Mouse (Mus musculus): ENCODE results near the gene Ltb. TPM values are rescaled to one million over a fixed set of nuclear protein-coding genes. Genes with fewer than 3 reads are reported as not detected.

Ltb gene
- polyA plus RNA-seq, 1 experiment = 358 TPM

DNA sequence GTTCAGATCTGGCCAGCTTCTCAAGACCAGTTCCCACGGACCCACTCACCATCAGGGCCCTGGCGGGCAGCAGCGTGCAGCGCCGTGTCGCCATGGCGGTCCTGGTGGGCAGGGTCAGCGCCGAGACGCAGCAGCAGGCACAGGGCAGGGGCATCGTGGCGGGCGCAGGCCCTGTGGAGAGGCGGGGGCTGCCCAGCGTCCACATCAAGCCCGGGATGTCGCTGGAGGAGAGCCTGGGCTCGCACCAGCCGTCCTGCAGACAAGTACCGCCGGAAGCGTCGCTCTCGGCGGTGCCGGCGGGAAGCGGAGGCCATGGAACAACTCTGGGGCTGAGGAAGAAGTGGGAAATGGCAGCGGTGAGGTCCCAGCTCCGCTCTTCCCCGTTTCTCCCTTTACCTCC, 40.7 kb downstream of the Ltb start:
- Histone ChIP-seq H3K27me3 (ENCODE audit: control insufficient read depth, insufficient read depth, low read length) (no peaks in the 10 kb centered on the region), H3K4me1 (replicated peaks; ENCODE audit: control insufficient read depth, insufficient read depth, low read length) (peaks cover 31% of the 10 kb centered on the region), H3K27ac (ENCODE audit: control insufficient read depth, insufficient read depth, low read length) (peak overlapping the region; percentile 86), H3K36me3 (ENCODE audit: control insufficient read depth, insufficient read depth, low read length) (no peaks in the 10 kb centered on the region; the same call in 1 of the 2 replicates), H3K4me3 (ENCODE audit: control insufficient read depth, insufficient read depth, low read length) (peak overlapping the region; percentile 82)
- peak; percentile 59 for DNase-seq
- TF ChIP-seq CTCF (IDR thresholded peaks at IDR 0.05; ENCODE audit: borderline replicate concordance, control insufficient read depth, extremely low read depth, insufficient read depth, low read length, poor library complexity) (peak; percentile 35; the same call in 1 of the 2 replicates), POLR2A (IDR thresholded peaks at IDR 0.05; ENCODE audit: control insufficient read depth, extremely low read depth, insufficient read depth, low read length, poor library complexity) (no peak)
- 10% methylated on average over 31 of the region's 31 CpGs for WGBS

GRCm38 (mm10) chr17:35235614-35236389, 41.6 kb downstream of the Ltb start, which contains the start of gene Nfkbil1:
Nfkbil1 (minus strand) TSS chr17:35235792.
- peak; percentile 86 for DNase-seq
- Histone ChIP-seq H3K4me1 (replicated peaks; ENCODE audit: control insufficient read depth, insufficient read depth, low read length) (peaks cover 35% of the 10 kb centered on the region), H3K27ac (ENCODE audit: control insufficient read depth, insufficient read depth, low read length) (peak within 1 kb of the TSS; percentile 91), H3K27me3 (ENCODE audit: control insufficient read depth, insufficient read depth, low read length) (no peaks in the 10 kb centered on the region), H3K4me3 (ENCODE audit: control insufficient read depth, insufficient read depth, low read length) (peak within 1 kb of the TSS; percentile 82), H3K36me3 (ENCODE audit: control insufficient read depth, insufficient read depth, low read length) (no peaks in the 10 kb centered on the region)
- WGBS = under 1% methylated on average over 35 of the region's 35 CpGs
- TF ChIP-seq POLR2A (IDR thresholded peaks at IDR 0.05; ENCODE audit: control insufficient read depth, extremely low read depth, insufficient read depth, low read length, poor library complexity) = peak; percentile 90
- TF ChIP-seq CTCF (IDR thresholded peaks at IDR 0.05; ENCODE audit: borderline replicate concordance, control insufficient read depth, extremely low read depth, insufficient read depth, low read length, poor library complexity) = 0 out of 2 replicates have a peak, but pooled peaks have one; percentile 16

- no peaks in the 10 kb centered on the region for H3K36me3 ChIP-seq (ENCODE audit: control insufficient read depth, insufficient read depth, low read length)
- peaks cover 32% of the 10 kb centered on the region for H3K4me1 ChIP-seq (replicated peaks; ENCODE audit: control insufficient read depth, insufficient read depth, low read length)
- 3% methylated on average over 18 of the region's 18 CpGs for WGBS
- peak; percentile 100 for DNase-seq
- H3K4me3 ChIP-seq (ENCODE audit: control insufficient read depth, insufficient read depth, low read length) = peak overlapping the region; percentile 59
- H3K27ac ChIP-seq (ENCODE audit: control insufficient read depth, insufficient read depth, low read length) = peak overlapping the region; percentile 91
- H3K27me3 ChIP-seq (ENCODE audit: control insufficient read depth, insufficient read depth, low read length) = no peaks in the 10 kb centered on the region
- TF ChIP-seq CTCF (IDR thresholded peaks at IDR 0.05; ENCODE audit: borderline replicate concordance, control insufficient read depth, extremely low read depth, insufficient read depth, low read length, poor library complexity) = peak; percentile 98
- TF ChIP-seq POLR2A (IDR thresholded peaks at IDR 0.05; ENCODE audit: control insufficient read depth, extremely low read depth, insufficient read depth, low read length, poor library complexity) = no peak
Measured at GRCm38 (mm10) chr17:35236390-35236746, 42.1 kb downstream of the Ltb start.

DNA sequence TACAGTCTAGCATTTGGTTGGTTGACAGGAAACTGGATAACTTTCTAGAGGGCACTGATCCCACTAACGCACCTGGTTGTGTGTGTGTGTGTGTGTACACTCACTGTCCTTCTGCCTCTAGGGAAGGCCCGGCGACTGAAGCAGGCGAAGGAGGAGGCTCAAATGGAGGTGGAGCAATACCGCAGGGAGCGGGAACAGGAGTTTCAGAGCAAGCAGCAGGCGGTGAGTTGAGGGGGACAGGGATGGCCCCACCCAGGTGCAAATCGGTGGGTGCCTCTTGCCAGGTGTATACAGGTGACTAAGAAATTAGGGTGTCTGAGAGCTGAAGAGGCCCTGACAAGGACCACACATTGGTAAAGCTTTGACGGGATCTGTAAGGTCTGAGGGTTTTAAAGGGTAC, 42.8 kb downstream of the Ltb start:
- Histone ChIP-seq H3K4me3 (ENCODE audit: control insufficient read depth, insufficient read depth, low read length) (no peak overlapping the region), H3K27ac (ENCODE audit: control insufficient read depth, insufficient read depth, low read length) (no peak overlapping the region), H3K36me3 (ENCODE audit: control insufficient read depth, insufficient read depth, low read length) (no peaks in the 10 kb centered on the region), H3K27me3 (ENCODE audit: control insufficient read depth, insufficient read depth, low read length) (no peaks in the 10 kb centered on the region), H3K4me1 (replicated peaks; ENCODE audit: control insufficient read depth, insufficient read depth, low read length) (peaks cover 29% of the 10 kb centered on the region)
- 94% methylated on average over 9 of the region's 9 CpGs for WGBS
- DNase-seq = no peak
- TF ChIP-seq POLR2A (IDR thresholded peaks at IDR 0.05; ENCODE audit: control insufficient read depth, extremely low read depth, insufficient read depth, low read length, poor library complexity) = no peak
- no peak for TF ChIP-seq CTCF (IDR thresholded peaks at IDR 0.05; ENCODE audit: borderline replicate concordance, control insufficient read depth, extremely low read depth, insufficient read depth, low read length, poor library complexity)

DNA sequence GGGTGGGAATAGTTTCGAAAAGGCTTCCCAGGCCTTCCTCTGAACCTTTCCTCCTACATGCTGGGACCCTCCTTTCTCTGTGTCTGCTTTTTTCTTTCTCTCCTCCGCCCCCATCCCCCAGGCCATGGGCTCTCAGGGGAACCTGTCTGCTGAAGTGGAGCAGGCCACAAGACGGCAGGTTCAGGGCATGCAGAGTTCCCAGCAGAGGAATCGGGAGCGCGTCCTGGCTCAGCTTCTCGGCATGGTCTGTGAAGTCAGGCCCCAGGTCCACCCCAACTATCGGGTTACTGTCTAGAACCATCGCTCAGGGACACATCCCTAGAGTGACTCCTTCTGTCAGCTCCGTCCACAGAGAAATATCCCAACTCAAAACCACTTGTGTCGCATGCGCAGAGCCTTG, 43.3 kb downstream of the Ltb start:
- H3K27ac ChIP-seq (ENCODE audit: control insufficient read depth, insufficient read depth, low read length) = no peak overlapping the region
- peaks cover 25% of the 10 kb centered on the region for H3K4me1 ChIP-seq (replicated peaks; ENCODE audit: control insufficient read depth, insufficient read depth, low read length)
- TF ChIP-seq POLR2A (IDR thresholded peaks at IDR 0.05; ENCODE audit: control insufficient read depth, extremely low read depth, insufficient read depth, low read length, poor library complexity) = no peak
- TF ChIP-seq CTCF (IDR thresholded peaks at IDR 0.05; ENCODE audit: borderline replicate concordance, control insufficient read depth, extremely low read depth, insufficient read depth, low read length, poor library complexity) = no peak
- DNase-seq = no peak
- no peak overlapping the region for H3K4me3 ChIP-seq (ENCODE audit: control insufficient read depth, insufficient read depth, low read length)
- no peaks in the 10 kb centered on the region for H3K27me3 ChIP-seq (ENCODE audit: control insufficient read depth, insufficient read depth, low read length)
- H3K36me3 ChIP-seq (ENCODE audit: control insufficient read depth, insufficient read depth, low read length) = no peaks in the 10 kb centered on the region
- WGBS = 94% methylated on average over 12 of the region's 12 CpGs

DNA sequence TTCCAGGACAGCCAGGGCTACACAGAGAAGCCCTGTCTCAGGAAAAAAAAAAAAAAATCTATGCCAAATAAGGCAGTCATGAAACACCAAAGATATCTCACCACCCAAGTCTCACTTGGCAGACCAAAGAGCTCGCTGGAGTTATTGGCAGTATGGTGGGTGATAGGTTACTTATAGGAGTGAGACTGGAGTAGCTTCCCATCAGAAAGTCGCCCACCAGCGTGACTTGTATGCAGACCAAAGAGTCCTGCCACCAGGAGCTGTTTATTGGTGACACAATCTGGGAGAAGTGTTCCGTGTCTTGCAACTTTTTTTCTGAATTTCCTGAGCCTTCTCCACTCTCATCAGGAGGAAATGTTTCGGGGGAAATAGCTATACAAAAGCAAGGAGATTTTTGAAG, 45.5 kb downstream of the Ltb start:
- Histone ChIP-seq H3K36me3 (ENCODE audit: control insufficient read depth, insufficient read depth, low read length) (peaks cover 16% of the 10 kb centered on the region), H3K4me3 (ENCODE audit: control insufficient read depth, insufficient read depth, low read length) (no peak overlapping the region), H3K27ac (ENCODE audit: control insufficient read depth, insufficient read depth, low read length) (no peak overlapping the region), H3K27me3 (ENCODE audit: control insufficient read depth, insufficient read depth, low read length) (no peaks in the 10 kb centered on the region), H3K4me1 (replicated peaks; ENCODE audit: control insufficient read depth, insufficient read depth, low read length) (peaks cover 27% of the 10 kb centered on the region)
- no peak for DNase-seq
- WGBS = 93% methylated on average over 5 of the region's 5 CpGs
- TF ChIP-seq CTCF (IDR thresholded peaks at IDR 0.05; ENCODE audit: borderline replicate concordance, control insufficient read depth, extremely low read depth, insufficient read depth, low read length, poor library complexity) (no peak), POLR2A (IDR thresholded peaks at IDR 0.05; ENCODE audit: control insufficient read depth, extremely low read depth, insufficient read depth, low read length, poor library complexity) (no peak)
